Mouse (Mus musculus) small intestine, adult 2 months (tissue): ENCODE measurements around the gene Tnfrsf13c. TPM values are rescaled to one million over a fixed set of nuclear protein-coding genes. Genes with fewer than 3 reads are reported as not detected.
"Not testable (repeated sequence)": the region's sequence is repeated elsewhere in the genome, so short reads cannot be mapped to it uniquely, and the experiment has no call there.

Experiments
- H3K27ac ChIP-seq: fragments of 200-500 bp; 2 replicates; pipeline ENCODE4 v1.5.1; 2012; ENCODE audit warnings: low read depth, low read length, control low read depth, inconsistent platforms; ENCODE audit not compliant: insufficient read depth
- H3K27me3 ChIP-seq: fragments of 200-500 bp; 2 replicates; pipeline ENCODE4 v1.6.1; 2012; ENCODE audit warnings: mild to moderate bottlenecking, moderate library complexity, low read length, inconsistent platforms; ENCODE audit not compliant: control insufficient read depth, insufficient read depth
- H3K36me3 ChIP-seq: fragments of 200-500 bp; 2 replicates; pipeline ENCODE4 v1.6.1; 2012; ENCODE audit warnings: mild to moderate bottlenecking, low read length, control low read depth, inconsistent platforms; ENCODE audit not compliant: control insufficient read depth, insufficient read depth
- H3K4me1 ChIP-seq: fragments of 200-500 bp; 2 replicates; pipeline ENCODE4 v1.6.1; 2012; ENCODE audit warnings: low read length, inconsistent platforms, mixed read lengths; ENCODE audit not compliant: control insufficient read depth, insufficient read depth, insufficient read length
- H3K4me3 ChIP-seq: fragments of 200-500 bp; 2 replicates; pipeline ENCODE4 v1.5.1; 2012; ENCODE audit warnings: low read depth, mild to moderate bottlenecking, control low read depth, inconsistent platforms, low read length, moderate library complexity
- CTCF ChIP-seq: fragments of 200-500 bp; IDR thresholded peaks from 2 replicates; pipeline ENCODE4 v1.5.1; 2012; ENCODE audit warnings: low read depth, mild to moderate bottlenecking, control low read depth, inconsistent platforms, low read length, moderate library complexity, mixed read lengths; ENCODE audit not compliant: insufficient replicate concordance, insufficient read length; ENCODE audit errors: extremely low read depth
- POLR2A ChIP-seq: fragments of 200-500 bp; IDR thresholded peaks from 2 replicates; pipeline ENCODE4 v1.6.1; 2012; ENCODE audit warnings: low read depth, mild to moderate bottlenecking, control low read depth, inconsistent platforms, low read length, moderate library complexity
- WGBS: fragments of 180-500 bp; shearing (Covaris S2); methylation state at CpG from one replicate; pipeline ENCODE4 v1.1.7; 2018; 5-methylcytosine and 5-hydroxymethylcytosine counted together
- polyA plus RNA-seq: library from polyadenylated mRNA; depleted of rRNA; stranded (reverse); fragments of >200 nt; gene quantifications from 2 replicates; pipeline ENCODE4 v1.2.3, GENCODE M21; 2012

Tnfrsf13c gene
- polyA plus RNA-seq, 1 experiment = 14.1 TPM

GRCm38 (mm10) chr15:82255944-82256383 lies 31.8 kb upstream of the Tnfrsf13c start:
- Histone ChIP-seq H3K36me3 (no peaks in the 10 kb centered on the region), H3K4me1 (no peaks in the 10 kb centered on the region), H3K4me3 (no peak overlapping the region), H3K27me3 (no peaks in the 10 kb centered on the region), H3K27ac (no peak overlapping the region)
- 37% methylated on average over 10 of the region's 10 CpGs for WGBS
- TF ChIP-seq CTCF = no peak
- TF ChIP-seq POLR2A = no peak

- Histone ChIP-seq H3K36me3 (no peaks in the 10 kb centered on the region), H3K4me3 (no peak overlapping the region), H3K27me3 (no peaks in the 10 kb centered on the region), H3K4me1 (no peaks in the 10 kb centered on the region; the same call in 1 of the 2 replicates), H3K27ac (no peak overlapping the region)
- TF ChIP-seq POLR2A (no peak), CTCF (no peak)
- WGBS = 43% methylated on average over 4 of the region's 4 CpGs
Observed at GRCm38 (mm10) chr15:82255248-82255647, 31.1 kb upstream of the Tnfrsf13c start.

DNA sequence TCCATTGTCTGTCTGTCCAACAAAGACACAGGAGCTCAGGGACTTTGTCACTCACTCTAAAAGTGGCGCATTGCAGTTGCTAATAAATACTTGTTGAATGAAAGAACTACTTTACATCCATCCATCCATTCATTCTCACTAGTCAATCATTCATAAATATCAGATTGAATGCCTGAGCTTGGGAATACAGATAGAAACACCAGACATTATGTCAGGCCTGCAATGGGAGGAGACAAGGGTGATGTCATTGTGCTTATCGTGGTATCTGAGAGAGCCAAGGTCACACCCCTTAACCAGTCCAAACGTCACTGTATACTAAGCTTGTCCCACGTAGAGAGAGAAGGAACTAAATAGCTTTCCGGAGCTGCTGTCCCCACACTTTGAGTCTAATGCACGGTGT lies 27.9 kb upstream of the Tnfrsf13c start, which contains the start of gene 1500009C09Rik:
Gene 1500009C09Rik, plus strand, starts transcription at position 301 of the 400 bp plus-strand sequence.
- no peaks in the 10 kb centered on the region for H3K36me3 ChIP-seq
- peaks cover 3% of the 10 kb centered on the region; the same call in 1 of the 2 replicates for H3K4me1 ChIP-seq
- TF ChIP-seq CTCF (no peak), POLR2A (no peak)
- no peak within 1 kb of the TSS for H3K27ac ChIP-seq
- WGBS = 60% methylated on average over 6 of the region's 6 CpGs
- H3K4me3 ChIP-seq = no peak within 1 kb of the TSS
- no peaks in the 10 kb centered on the region for H3K27me3 ChIP-seq

DNA sequence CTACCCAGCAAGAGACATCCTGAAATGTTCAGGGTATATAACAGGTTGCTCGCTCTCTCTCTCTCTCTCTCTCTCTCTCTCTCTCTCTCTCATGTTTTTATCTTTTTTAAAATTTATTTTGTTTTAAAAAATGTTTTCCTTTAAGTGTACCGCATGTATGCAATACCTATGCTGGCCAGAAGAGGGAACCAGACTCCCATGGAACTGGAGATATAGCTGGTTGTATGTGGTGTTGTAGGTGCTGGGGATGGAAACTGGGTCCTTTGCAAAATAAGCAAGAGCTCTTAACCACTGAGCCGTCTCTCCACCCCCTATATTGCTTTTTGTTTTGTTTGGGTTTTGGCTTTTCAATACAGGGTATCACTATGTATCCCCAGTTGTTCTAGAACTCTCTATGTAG lies 27.4 kb upstream of the Tnfrsf13c start:
- TF ChIP-seq POLR2A (no peak), CTCF (no peak)
- H3K4me3 ChIP-seq = no peak overlapping the region
- no peak overlapping the region for H3K27ac ChIP-seq
- 94% methylated on average over 3 of the region's 3 CpGs for WGBS
- H3K4me1 ChIP-seq = peaks cover 3% of the 10 kb centered on the region; the same call in 1 of the 2 replicates
- no peaks in the 10 kb centered on the region for H3K36me3 ChIP-seq
- no peaks in the 10 kb centered on the region for H3K27me3 ChIP-seq

- TF ChIP-seq CTCF = no peak
- no peak for TF ChIP-seq POLR2A
- 44% methylated on average over 3 of the region's 3 CpGs for WGBS
- H3K36me3 ChIP-seq = no peaks in the 10 kb centered on the region
Observed at GRCm38 (mm10) chr15:82247131-82247776, 23.1 kb upstream of the Tnfrsf13c start.

GRCm38 (mm10) chr15:82244805-82245161 lies 20.6 kb upstream of the Tnfrsf13c start:
- H3K4me3 ChIP-seq = peak overlapping the region; percentile 81
- not testable (repeated sequence) for H3K4me1 ChIP-seq, H3K27me3 ChIP-seq, H3K36me3 ChIP-seq, H3K27ac ChIP-seq
- 23% methylated on average over 9 of the region's 9 CpGs for WGBS

More at GRCm38 (mm10) chr15:82247131-82247776, 23.1 kb upstream of the Tnfrsf13c start:
- no peak overlapping the region for H3K4me3 ChIP-seq
- no peak overlapping the region for H3K27ac ChIP-seq
- H3K4me1 ChIP-seq = peaks cover 5% of the 10 kb centered on the region
- H3K27me3 ChIP-seq = no peaks in the 10 kb centered on the region

- no peak for TF ChIP-seq CTCF
- peaks cover 3% of the 10 kb centered on the region for H3K4me1 ChIP-seq
- no peaks in the 10 kb centered on the region for H3K27me3 ChIP-seq
- WGBS = under 1% methylated on average over 65 of the region's 65 CpGs
- no peak within 1 kb of the TSS for H3K27ac ChIP-seq
- H3K36me3 ChIP-seq = no peaks in the 10 kb centered on the region
- H3K4me3 ChIP-seq = peak within 1 kb of the TSS; percentile 81
Observed at GRCm38 (mm10) chr15:82244115-82244804, 20.1 kb upstream of the Tnfrsf13c start, which contains the start of gene Cenpm. Cenpm (minus strand) TSS chr15:82244748.
